Mouse (Mus musculus) hindbrain, embryonic 16.5 days (tissue): Measurements from ENCODE around the gene Tjap1. TPM values are rescaled to one million over a fixed set of nuclear protein-coding genes. Genes with fewer than 3 reads are reported as not detected.
A peak's percentile ranks its signal among the peaks of the same experiment; 100 is the strongest.

ENCODE experiments used
- ATAC-seq: fragments of 200-750 bp; cut with Nextera tagmentation; 2 replicates; pipeline ENCODE4 v1.8.0; 2017; ENCODE audit warnings: moderate TSS enrichment, moderate library complexity
- H3K27ac ChIP-seq: fragments of 300-500 bp; sonication (generic); 2 replicates; pipeline ENCODE4 v1.5.1; 2014; ENCODE audit warnings: low read depth, mild to moderate bottlenecking, control low read depth, low read length, moderate library complexity
- H3K27me3 ChIP-seq: fragments of 300-500 bp; sonication (generic); replicated peaks from 2 replicates; pipeline ENCODE4 v1.6.1; 2014; ENCODE audit warnings: low read length; ENCODE audit not compliant: control insufficient read depth, insufficient read depth
- H3K36me3 ChIP-seq: fragments of 300-500 bp; sonication (generic); 2 replicates; pipeline ENCODE4 v1.6.1; 2014; ENCODE audit warnings: mild to moderate bottlenecking, low read length, moderate library complexity, mixed read lengths; ENCODE audit not compliant: control insufficient read depth, insufficient read depth
- H3K4me1 ChIP-seq: fragments of 300-500 bp; sonication (generic); 2 replicates; pipeline ENCODE4 v1.6.1; 2014; ENCODE audit warnings: low read depth, low read length; ENCODE audit not compliant: control insufficient read depth, insufficient read depth
- H3K4me2 ChIP-seq: fragments of 300-500 bp; sonication (generic); 2 replicates; pipeline ENCODE4 v1.6.1; 2014; ENCODE audit warnings: mild to moderate bottlenecking, low read length, control low read depth, moderate library complexity
- H3K4me3 ChIP-seq: fragments of 300-500 bp; sonication (generic); 2 replicates; pipeline ENCODE4 v1.5.1; 2014; ENCODE audit warnings: mild to moderate bottlenecking, low read length, control low read depth, moderate library complexity
- H3K9ac ChIP-seq: fragments of 300-500 bp; sonication (generic); 2 replicates; pipeline ENCODE4 v1.6.1; 2014; ENCODE audit warnings: low read depth, mild to moderate bottlenecking, control low read depth, low read length, moderate library complexity
- H3K9me3 ChIP-seq: fragments of 300-500 bp; sonication (generic); 2 replicates; pipeline ENCODE4 v1.6.1; 2014; ENCODE audit warnings: mild to moderate bottlenecking, low read length, moderate library complexity; ENCODE audit not compliant: control insufficient read depth
- WGBS: fragments of 180-500 bp; shearing (Covaris S2); extraction: QIAGEN DNeasy Blood & Tissue Kit; methylation state at CpG from one replicate; pipeline ENCODE4 v1.1.7; 2014; 5-methylcytosine and 5-hydroxymethylcytosine counted together
- polyA plus RNA-seq: library from polyadenylated mRNA; unstranded; fragments of >200 nt; fragmentation: Nextera tagmentation; extraction: Ambion mirVana; gene quantifications from 2 replicates; pipeline ENCODE4 v1.2.1, GENCODE M21; 2015

Tjap1 gene
- polyA plus RNA-seq, 1 experiment from 2014 or later: 26.7 TPM

GRCm38 (mm10) chr17:46274465-46274864 is 8.4 kb downstream of the Tjap1 start:
- WGBS: 84% methylated on average over 6 of the region's 6 CpGs
- H3K36me3 ChIP-seq: peaks cover 4% of the 10 kb centered on the region; the same call in 1 of the 2 replicates
- no peak overlapping the region for H3K27ac ChIP-seq
- H3K9me3 ChIP-seq: no peaks in the 10 kb centered on the region
- ATAC-seq: no peak
- no peaks in the 10 kb centered on the region for H3K27me3 ChIP-seq
- no peak overlapping the region for H3K9ac ChIP-seq
- no peaks in the 10 kb centered on the region for H3K4me1 ChIP-seq
- H3K4me3 ChIP-seq: no peak overlapping the region
- no peak overlapping the region for H3K4me2 ChIP-seq

- H3K27ac ChIP-seq: no peak overlapping the region
- no peaks in the 10 kb centered on the region for H3K4me1 ChIP-seq
- H3K4me3 ChIP-seq: no peak overlapping the region
- ATAC-seq: no peak
- H3K4me2 ChIP-seq: no peak overlapping the region
- WGBS: 57% methylated on average over 1 of the region's 1 CpGs
- no peaks in the 10 kb centered on the region for H3K9me3 ChIP-seq
- no peak overlapping the region for H3K9ac ChIP-seq
- no peaks in the 10 kb centered on the region for H3K27me3 ChIP-seq
- H3K36me3 ChIP-seq: peaks cover 3% of the 10 kb centered on the region; the same call in 1 of the 2 replicates
These were observed 9.0 kb downstream of the Tjap1 start for GRCm38 (mm10) chr17:46273803-46274236.

GRCm38 (mm10) chr17:46272675-46273074 is 10.2 kb downstream of the Tjap1 start:
- no peak for ATAC-seq
- H3K9me3 ChIP-seq: no peaks in the 10 kb centered on the region
- H3K27me3 ChIP-seq: no peaks in the 10 kb centered on the region
- peaks cover 3% of the 10 kb centered on the region; the same call in 1 of the 2 replicates for H3K36me3 ChIP-seq
- no peak overlapping the region for H3K4me2 ChIP-seq
- H3K27ac ChIP-seq: no peak overlapping the region
- H3K4me1 ChIP-seq: no peaks in the 10 kb centered on the region
- no peak overlapping the region for H3K4me3 ChIP-seq
- 94% methylated on average over 5 of the region's 5 CpGs for WGBS
- no peak overlapping the region for H3K9ac ChIP-seq

- peaks cover 3% of the 10 kb centered on the region; the same call in 1 of the 2 replicates for H3K36me3 ChIP-seq
- ATAC-seq: no peak
- no peaks in the 10 kb centered on the region for H3K27me3 ChIP-seq
- H3K4me1 ChIP-seq: no peaks in the 10 kb centered on the region
- H3K9ac ChIP-seq: no peak overlapping the region
- no peak overlapping the region for H3K4me2 ChIP-seq
- H3K4me3 ChIP-seq: no peak overlapping the region
- H3K27ac ChIP-seq: no peak overlapping the region
- no peaks in the 10 kb centered on the region for H3K9me3 ChIP-seq
- WGBS: 77% methylated on average over 2 of the region's 2 CpGs
These were observed 10.8 kb downstream of the Tjap1 start for GRCm38 (mm10) chr17:46272058-46272457.

- no peaks in the 10 kb centered on the region for H3K4me1 ChIP-seq
- H3K36me3 ChIP-seq: 0 out of 2 replicates have a peak, but pooled peaks cover 3% of the 10 kb centered on the region
- H3K27ac ChIP-seq: no peak overlapping the region; the same call in 1 of the 2 replicates
- no peaks in the 10 kb centered on the region for H3K27me3 ChIP-seq
- no peak overlapping the region for H3K4me2 ChIP-seq
- H3K9me3 ChIP-seq: no peaks in the 10 kb centered on the region
- WGBS: 83% methylated on average over 19 of the region's 19 CpGs
- no peak overlapping the region for H3K9ac ChIP-seq
- no peak overlapping the region for H3K4me3 ChIP-seq
- ATAC-seq: no peak
These were observed 12.9 kb downstream of the Tjap1 start for GRCm38 (mm10) chr17:46269771-46270534.

GRCm38 (mm10) chr17:46268026-46268720 is 14.7 kb downstream of the Tjap1 start:
- no peaks in the 10 kb centered on the region for H3K27me3 ChIP-seq
- H3K4me2 ChIP-seq: no peak overlapping the region
- H3K4me3 ChIP-seq: no peak overlapping the region
- H3K9ac ChIP-seq: no peak overlapping the region
- H3K4me1 ChIP-seq: no peaks in the 10 kb centered on the region
- H3K9me3 ChIP-seq: no peaks in the 10 kb centered on the region
- no peak overlapping the region for H3K27ac ChIP-seq
- no peak for ATAC-seq
- WGBS: 83% methylated on average over 10 of the region's 10 CpGs
- H3K36me3 ChIP-seq: peaks cover 7% of the 10 kb centered on the region

GRCm38 (mm10) chr17:46267511-46267910 is 15.3 kb downstream of the Tjap1 start:
- Histone ChIP-seq H3K9ac (no peak overlapping the region), H3K36me3 (peaks cover 11% of the 10 kb centered on the region), H3K4me1 (no peaks in the 10 kb centered on the region), H3K27ac (no peak overlapping the region), H3K9me3 (no peaks in the 10 kb centered on the region), H3K4me3 (no peak overlapping the region), H3K27me3 (no peaks in the 10 kb centered on the region), H3K4me2 (no peak overlapping the region)
- WGBS: 87% methylated on average over 7 of the region's 7 CpGs
- ATAC-seq: no peak

- ATAC-seq: no peak
- H3K4me1 ChIP-seq: no peaks in the 10 kb centered on the region
- no peak overlapping the region for H3K27ac ChIP-seq
- no peak overlapping the region for H3K4me2 ChIP-seq
- H3K4me3 ChIP-seq: no peak overlapping the region
- H3K27me3 ChIP-seq: no peaks in the 10 kb centered on the region
- H3K36me3 ChIP-seq: peaks cover 13% of the 10 kb centered on the region
- H3K9ac ChIP-seq: no peak overlapping the region
- no peaks in the 10 kb centered on the region for H3K9me3 ChIP-seq
- 67% methylated on average over 6 of the region's 6 CpGs for WGBS
These were observed 15.8 kb downstream of the Tjap1 start for GRCm38 (mm10) chr17:46266986-46267385.

GRCm38 (mm10) chr17:46265918-46266618 is 16.8 kb downstream of the Tjap1 start:
- H3K9me3 ChIP-seq: no peaks in the 10 kb centered on the region
- ATAC-seq: peak; percentile 65
- H3K4me2 ChIP-seq: no peak overlapping the region
- H3K4me3 ChIP-seq: no peak overlapping the region
- no peaks in the 10 kb centered on the region for H3K4me1 ChIP-seq
- no peaks in the 10 kb centered on the region for H3K27me3 ChIP-seq
- no peak overlapping the region for H3K9ac ChIP-seq
- no peak overlapping the region for H3K27ac ChIP-seq
- 31% methylated on average over 14 of the region's 14 CpGs for WGBS
- H3K36me3 ChIP-seq: peaks cover 12% of the 10 kb centered on the region
